Mouse (Mus musculus) CH12.LX (cell line): ENCODE data around the gene Prss12. TPM values are rescaled to one million over a fixed set of nuclear protein-coding genes. Genes with fewer than 3 reads are reported as not detected.

Experiments
- DNase-seq: peaks from one replicate; pipeline ENCODE4 v3.0.0-alpha.2; 2013; ENCODE audit errors: extremely low read depth
- H3K27ac ChIP-seq: 2 replicates; pipeline ENCODE4 v1.5.1; 2012; ENCODE audit warnings: low read depth, mild to moderate bottlenecking, control low read depth, moderate library complexity; ENCODE audit not compliant: insufficient read depth
- H3K27me3 ChIP-seq: replicated peaks from 2 replicates; pipeline ENCODE3; 2012; ENCODE audit warnings: inconsistent platforms
- H3K36me3 ChIP-seq, 2 experiments: replicated peaks in 1 of 2; 2 replicates each; pipeline versions ENCODE3 to v1.6.1; 2012; ENCODE audit warnings: inconsistent platforms in 1 of 2, low read length in 1 of 2, mild to moderate bottlenecking in 1 of 2, mixed read lengths in 1 of 2, moderate library complexity in 1 of 2; ENCODE audit not compliant: control insufficient read depth in 1 of 2, insufficient read depth in 1 of 2
- H3K4me1 ChIP-seq, 2 experiments: 2 replicates each; pipeline ENCODE4 v1.6.1; 2012; ENCODE audit warnings: inconsistent platforms in 1 of 2, moderate library complexity in 1 of 2; ENCODE audit not compliant: insufficient read depth in 2 of 2, control insufficient read depth in 1 of 2
- H3K4me2 ChIP-seq: 2 replicates; pipeline ENCODE4 v1.6.1; 2012; ENCODE audit warnings: low read depth, mild to moderate bottlenecking, control low read depth; ENCODE audit not compliant: poor library complexity, insufficient read depth, severe bottlenecking
- H3K4me3 ChIP-seq, 3 experiments: fragments of 150-350 bp in 1 of 3; sonication (generic) in 1 of 3; replicated peaks in 1 of 3; 2 replicates each; pipeline versions ENCODE3 to v1.5.1; 2011 to 2012; ENCODE audit warnings: low read depth in 2 of 3, low read length in 2 of 3, mild to moderate bottlenecking in 2 of 3, moderate library complexity in 2 of 3, control low read depth in 1 of 3, improper control_type of control experiment in 1 of 3, inconsistent platforms in 1 of 3, mixed read lengths in 1 of 3; ENCODE audit not compliant: poor library complexity in 1 of 3
- H3K79me2 ChIP-seq: replicated peaks from 2 replicates; pipeline ENCODE4 v1.6.1; 2012; ENCODE audit warnings: mild to moderate bottlenecking, moderate library complexity; ENCODE audit not compliant: control insufficient read depth, poor library complexity, insufficient read depth, severe bottlenecking; ENCODE audit errors: extremely low read depth
- H3K9ac ChIP-seq: 2 replicates; pipeline ENCODE4 v1.6.1; 2012; ENCODE audit warnings: low read depth, mild to moderate bottlenecking, control low read depth, moderate library complexity; ENCODE audit not compliant: insufficient read depth
- H3K9me3 ChIP-seq: replicated peaks from 2 replicates; pipeline ENCODE3; 2012; ENCODE audit warnings: low read length, inconsistent platforms, mixed read lengths
- CHD2 ChIP-seq: IDR thresholded peaks from 2 replicates; pipeline ENCODE4 v1.6.1; 2011; ENCODE audit warnings: low read length, improper control_type of control experiment
- ELF1 ChIP-seq: IDR thresholded peaks from 2 replicates; pipeline ENCODE4 v1.6.1; 2014; ENCODE audit warnings: low read depth, mild to moderate bottlenecking, inconsistent platforms, low read length, improper control_type of control experiment
- HCFC1 ChIP-seq: IDR thresholded peaks from 2 replicates; pipeline ENCODE4 v1.6.1; 2012; ENCODE audit warnings: low read depth, mild to moderate bottlenecking, inconsistent platforms, low read length, improper control_type of control experiment
- JUN ChIP-seq: IDR thresholded peaks from 2 replicates; pipeline ENCODE4 v1.6.1; 2011; ENCODE audit warnings: low read depth, mild to moderate bottlenecking, low read length, improper control_type of control experiment, moderate library complexity; ENCODE audit not compliant: insufficient read depth
- KAT2A ChIP-seq: IDR thresholded peaks from 2 replicates; pipeline ENCODE4 v1.6.1; 2012; ENCODE audit warnings: low read length, improper control_type of control experiment, inconsistent platforms; ENCODE audit not compliant: insufficient replicate concordance
- MAX ChIP-seq: IDR thresholded peaks from 2 replicates; pipeline ENCODE4 v1.6.1; 2011; ENCODE audit warnings: low read length, improper control_type of control experiment
- MAZ ChIP-seq: IDR thresholded peaks from 2 replicates; pipeline ENCODE4 v1.6.1; 2012; ENCODE audit warnings: low read depth, mild to moderate bottlenecking, inconsistent platforms, low read length, improper control_type of control experiment, moderate library complexity
- PAX5 ChIP-seq: IDR thresholded peaks from 2 replicates; pipeline ENCODE4 v1.6.1; 2012; ENCODE audit warnings: low read length, inconsistent platforms, mixed read lengths
- POLR2AphosphoS2 ChIP-seq: IDR thresholded peaks from 2 replicates; pipeline ENCODE4 v1.6.1; 2011; ENCODE audit warnings: low read depth, low read length, improper control_type of control experiment
- RCOR1 ChIP-seq: conservative IDR thresholded peaks from 2 replicates; pipeline ENCODE4 v1.6.1; 2012; ENCODE audit warnings: low read depth, mild to moderate bottlenecking, inconsistent platforms, low read length, improper control_type of control experiment
- SIN3A ChIP-seq: IDR thresholded peaks from 2 replicates; pipeline ENCODE4 v1.6.1; 2012; ENCODE audit warnings: low read length, improper control_type of control experiment, inconsistent platforms
- TBP ChIP-seq: conservative IDR thresholded peaks from 2 replicates; pipeline ENCODE4 v1.6.1; 2011; ENCODE audit warnings: low read depth, low read length, improper control_type of control experiment
- TCF12 ChIP-seq: IDR thresholded peaks from 2 replicates; pipeline ENCODE4 v1.6.1; 2014; ENCODE audit warnings: low read depth, mild to moderate bottlenecking, inconsistent platforms, low read length, improper control_type of control experiment
- UBTF ChIP-seq: IDR thresholded peaks from 2 replicates; pipeline ENCODE4 v1.6.1; 2012; ENCODE audit warnings: low read depth, mild to moderate bottlenecking, inconsistent platforms, low read length, improper control_type of control experiment, moderate library complexity
- USF1 ChIP-seq: IDR thresholded peaks from 2 replicates; pipeline ENCODE4 v1.6.1; 2014; ENCODE audit warnings: low read depth, mild to moderate bottlenecking, inconsistent platforms, low read length, improper control_type of control experiment
- USF2 ChIP-seq: conservative IDR thresholded peaks from 2 replicates; pipeline ENCODE4 v1.6.1; 2011; ENCODE audit warnings: low read depth, low read length, improper control_type of control experiment
- ZC3H11A ChIP-seq: IDR thresholded peaks from 2 replicates; pipeline ENCODE4 v1.6.1; 2012; ENCODE audit warnings: low read depth, mild to moderate bottlenecking, inconsistent platforms, low read length, improper control_type of control experiment
- ZMIZ1 ChIP-seq: IDR thresholded peaks from 2 replicates; pipeline ENCODE4 v1.6.1; 2012; ENCODE audit warnings: low read depth, mild to moderate bottlenecking, inconsistent platforms, low read length, improper control_type of control experiment
- ZNF384 ChIP-seq: IDR thresholded peaks from 2 replicates; pipeline ENCODE4 v1.6.1; 2012; ENCODE audit warnings: low read depth, low read length, improper control_type of control experiment, inconsistent platforms
- dilution Hi-C: fragments of 300-500 bp; cut with MboI; formaldehyde crosslinking; loops from 2 replicates; pipeline ENCODE4 v1.14.3; 2020; ENCODE audit warnings: low sequenced_read_pairs; ENCODE audit not compliant: extremely low pct_unique_long_range_greater_than_20kb, extremely low pct_ligation_motif_present
- in situ Hi-C: fragments of 300-500 bp; cut with MboI; formaldehyde crosslinking; loops from 3 replicates; pipeline ENCODE4 v1.14.3; 2019; ENCODE audit warnings: low sequenced_read_pairs, low pct_ligation_motif_present, low pct_unique_long_range_greater_than_20kb, mixed read lengths
- polyA plus RNA-seq: library from polyadenylated mRNA; unstranded; fragments of >175 nt; gene quantifications from 2 replicates; pipeline ENCODE4 v1.2.1, GENCODE M21; 2012; ENCODE audit warnings: low read depth; ENCODE audit not compliant: insufficient read length
- total RNA-seq, 2 experiments: library from RNA; depleted of rRNA; stranded (reverse); fragments of 300-350 nt in 1 of 2; fragments of >200 nt in 1 of 2; gene quantifications; 2 replicates each; pipeline ENCODE4 v1.2.3; 2012 to 2014

Prss12 gene
- total and polyA plus RNA-seq, 3 experiments, result 0.13 TPM; not detected in 2

DNA sequence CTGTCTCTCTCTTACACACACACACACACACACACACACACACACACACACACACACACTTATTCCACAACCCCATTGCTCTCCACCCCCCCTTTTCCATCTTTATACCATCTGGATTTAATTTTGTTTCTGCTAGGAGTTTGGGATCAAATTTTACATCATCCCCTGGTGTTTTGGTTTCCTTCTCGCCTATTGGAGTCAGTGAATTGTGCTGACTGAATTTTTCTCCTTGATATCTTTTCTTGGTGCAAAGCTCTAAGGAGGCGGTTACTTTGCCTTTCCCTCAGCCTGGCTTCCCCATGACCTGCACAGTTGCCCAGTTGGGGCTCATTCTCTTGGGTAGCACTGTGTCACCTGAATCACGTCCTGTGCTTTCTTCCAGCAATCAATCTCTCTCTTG lies 30.1 kb downstream of the Prss12 start:
- Histone ChIP-seq H3K4me2 (no peak overlapping the region), H3K27me3 (no peaks in the 10 kb centered on the region), H3K9me3 (no peaks in the 10 kb centered on the region), H3K27ac (no peak overlapping the region), H3K9ac (no peak overlapping the region), H3K4me3 (no peak overlapping the region), H3K79me2 (no peaks in the 10 kb centered on the region), H3K36me3 (no peaks in the 10 kb centered on the region), H3K4me1 (no peaks in the 10 kb centered on the region)
- dilution Hi-C loops, result no loop called here
- DNase-seq, result no peak
- TF ChIP-seq ELF1 (no peak), MAZ (no peak), ZMIZ1 (no peak), CHD2 (no peak), JUN (no peak), POLR2AphosphoS2 (no peak), USF1 (no peak), KAT2A (no peak), PAX5 (no peak), ZNF384 (no peak), USF2 (no peak), UBTF (no peak), MAX (no peak), SIN3A (no peak), TBP (no peak)
- in situ Hi-C loops, result no loop called here

DNA sequence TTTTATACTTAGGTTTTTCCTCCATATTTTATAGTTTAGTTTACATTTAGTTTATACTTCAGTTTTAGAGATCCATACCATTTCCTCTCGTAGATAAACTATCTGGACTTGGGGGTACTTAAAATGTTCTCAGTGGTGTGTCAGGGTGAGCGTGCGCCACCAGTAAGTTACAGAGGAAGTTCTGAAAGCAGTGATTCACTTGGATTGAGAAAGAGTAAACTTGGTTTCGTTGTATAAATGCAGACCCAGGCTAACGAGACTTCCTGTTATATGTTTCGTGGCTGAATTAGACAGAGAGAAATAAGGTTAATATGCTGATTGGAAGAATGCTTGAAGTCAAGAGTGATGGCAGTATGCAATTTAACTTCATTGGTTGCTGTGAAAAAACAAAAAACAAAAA lies 34.6 kb downstream of the Prss12 start:
- Histone ChIP-seq H3K79me2 (no peaks in the 10 kb centered on the region), H3K4me3 (no peak overlapping the region), H3K36me3 (no peaks in the 10 kb centered on the region), H3K27me3 (no peaks in the 10 kb centered on the region), H3K9ac (no peak overlapping the region), H3K9me3 (no peaks in the 10 kb centered on the region), H3K4me2 (no peak overlapping the region)
- TF ChIP-seq TCF12 (no peak), PAX5 (no peak), ZNF384 (no peak), HCFC1 (no peak), RCOR1 (no peak), ZC3H11A (no peak)
- TF ChIP-seq, all 38 proteins: peak for 0
- no peak overlapping the region for H3K27ac ChIP-seq
- dilution Hi-C loops, result no loop called here
- in situ Hi-C loops, result no loop called here
- H3K4me1 ChIP-seq, result peaks cover 0 to 3% of the 10 kb centered on the region in 2 experiments; a peak in 1 of 4 replicates
- no peak for DNase-seq
